Mouse (Mus musculus) urinary bladder, postnatal 14 days (tissue): ENCODE results near the gene Dnaaf2.
"Not testable (repeated sequence)": the region's sequence is repeated elsewhere in the genome, so short reads cannot be mapped to it uniquely, and the experiment has no call there.

Experiments
- DNase-seq: peaks from one replicate; pipeline ENCODE4 v3.0.0; 2021; ENCODE audit warnings: low spot score

Dnaaf2 gene

DNA sequence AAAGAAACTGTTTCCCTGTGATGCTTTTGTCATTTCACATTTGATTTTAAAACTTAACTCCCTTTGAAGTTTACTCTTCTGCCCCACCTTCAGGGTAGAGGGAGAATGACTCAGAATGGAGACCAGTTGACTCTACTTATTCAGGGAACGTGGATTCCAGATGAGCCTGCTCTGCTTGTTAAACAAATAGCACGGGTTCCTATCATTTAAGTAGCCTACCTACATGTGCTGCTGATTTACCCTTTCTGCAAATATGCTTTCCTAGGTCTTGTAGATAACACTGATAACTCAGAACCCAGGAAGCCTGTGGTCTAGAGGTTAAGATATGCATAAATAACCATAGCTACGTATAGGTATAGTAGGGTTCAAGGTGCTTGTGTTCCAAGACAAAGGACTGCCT, 33.3 kb downstream of the Dnaaf2 start:
- peak; percentile 22 for DNase-seq

DNA sequence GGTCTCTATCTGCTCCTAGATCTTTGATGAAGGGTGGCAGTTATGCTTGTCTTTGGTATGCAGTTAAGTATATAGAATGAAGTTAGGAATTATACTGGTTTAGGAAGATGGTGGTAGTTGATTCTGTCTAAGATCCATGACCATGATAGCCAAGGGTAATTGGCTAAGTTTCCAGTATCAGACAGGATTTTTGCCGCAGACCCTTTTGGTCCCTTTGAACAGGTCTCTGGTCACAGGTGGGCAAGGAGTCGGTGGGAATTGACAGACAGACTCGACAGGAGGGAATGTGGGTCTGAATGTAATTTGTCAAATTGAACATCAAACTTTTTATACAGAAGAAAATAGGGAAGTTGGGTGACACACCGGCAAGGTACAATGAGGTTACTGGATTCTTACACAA, 34.6 kb downstream of the Dnaaf2 start:
- not testable (repeated sequence) for DNase-seq

DNA sequence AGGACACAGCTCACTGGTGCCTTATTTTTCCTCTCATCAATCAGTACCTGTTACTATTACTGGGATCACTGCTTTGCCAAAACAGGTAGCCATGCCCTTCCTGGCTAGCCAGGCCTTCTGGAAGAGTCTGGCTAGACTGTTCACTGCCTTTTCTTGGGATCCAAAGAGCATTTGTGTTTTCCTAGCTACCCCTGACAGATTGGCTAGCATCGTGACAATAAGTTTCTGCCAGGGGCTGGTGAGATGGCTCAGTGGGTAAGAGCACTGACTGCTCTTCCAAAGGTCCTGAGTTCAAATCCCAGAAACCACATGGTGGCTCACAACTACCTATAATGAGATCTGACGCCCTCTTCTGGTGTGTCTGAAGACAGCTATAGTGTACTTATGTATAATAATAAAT, 37.6 kb downstream of the Dnaaf2 start:
- not testable (repeated sequence) for DNase-seq

DNA sequence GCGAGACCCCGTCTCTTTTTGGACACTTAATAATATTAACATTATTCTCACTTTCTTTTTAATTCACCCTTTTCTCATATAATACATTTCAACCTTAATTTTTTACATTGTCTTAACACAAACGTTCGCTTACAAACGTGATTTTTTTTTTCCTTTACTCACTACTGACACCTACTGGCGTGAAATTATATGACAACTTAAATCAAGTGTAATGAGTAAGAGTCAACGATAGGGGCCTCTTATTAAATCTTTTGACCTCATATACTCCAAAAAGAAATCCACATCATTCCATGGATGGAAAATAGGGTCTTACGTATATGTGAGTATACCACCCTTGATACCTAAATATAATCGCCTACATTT, 38.7 kb downstream of the Dnaaf2 start:
- no peak for DNase-seq

DNA sequence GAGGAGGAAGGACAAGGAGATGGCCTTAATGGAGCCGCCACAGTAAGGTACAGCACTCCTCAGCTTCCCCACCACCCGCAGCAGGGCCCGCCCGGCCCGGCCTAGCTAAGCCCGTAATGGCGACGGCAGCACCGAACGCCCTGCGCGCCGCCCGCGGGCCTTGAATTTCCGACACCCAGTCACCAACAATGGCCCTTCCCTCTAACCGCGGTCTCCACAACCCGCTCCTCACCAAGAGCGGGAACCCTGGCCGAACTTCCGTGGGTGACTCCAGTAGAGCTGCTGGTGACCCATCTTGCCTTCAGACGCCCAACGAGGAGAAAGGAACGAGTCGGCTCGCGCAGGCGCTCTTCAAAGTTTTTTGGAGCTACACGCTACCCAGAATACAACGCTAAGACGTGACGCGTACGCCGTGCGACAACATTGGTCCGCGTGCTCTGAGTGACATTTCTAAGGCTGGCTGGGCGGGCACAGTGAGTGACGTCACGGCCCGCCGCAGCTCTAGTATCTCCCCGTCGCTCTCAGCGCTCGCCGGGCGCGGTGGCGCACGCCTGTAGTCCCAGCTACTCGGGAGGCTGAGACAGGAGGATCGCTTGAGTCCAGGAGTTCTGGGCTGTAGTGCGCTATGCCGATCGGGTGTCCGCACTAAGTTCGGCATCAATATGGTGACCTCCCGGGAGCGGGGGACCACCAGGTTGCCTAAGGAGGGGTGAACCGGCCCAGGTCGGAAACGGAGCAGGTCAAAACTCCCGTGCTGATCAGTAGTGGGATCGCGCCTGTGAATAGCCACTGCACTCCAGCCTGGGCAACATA, 39.3 kb downstream of the Dnaaf2 start, which contains the start of gene Rps29:
TSS of gene Rps29 (minus strand) at position 422 of the 813 bp plus-strand sequence.
- peak; percentile 96 for DNase-seq

DNA sequence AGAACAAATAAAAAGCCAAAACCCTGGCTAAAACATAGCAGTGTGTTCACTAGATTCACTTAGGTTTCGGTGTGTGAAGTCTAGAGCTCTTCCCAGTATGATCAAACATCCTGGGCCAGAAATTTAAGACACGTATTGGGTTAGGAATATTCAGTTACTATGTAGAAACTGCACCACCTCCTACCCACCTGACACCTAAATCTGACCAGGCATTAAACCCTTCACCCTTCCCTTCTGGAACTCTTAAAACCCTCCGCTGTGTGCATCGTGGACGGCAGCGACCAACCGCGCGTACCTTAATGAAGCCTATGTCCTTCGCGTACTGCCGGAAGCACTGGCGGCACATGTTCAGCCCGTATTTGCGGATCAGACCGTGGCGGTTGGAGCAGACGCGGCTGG, 39.9 kb downstream of the Dnaaf2 start:
- no peak for DNase-seq

DNA sequence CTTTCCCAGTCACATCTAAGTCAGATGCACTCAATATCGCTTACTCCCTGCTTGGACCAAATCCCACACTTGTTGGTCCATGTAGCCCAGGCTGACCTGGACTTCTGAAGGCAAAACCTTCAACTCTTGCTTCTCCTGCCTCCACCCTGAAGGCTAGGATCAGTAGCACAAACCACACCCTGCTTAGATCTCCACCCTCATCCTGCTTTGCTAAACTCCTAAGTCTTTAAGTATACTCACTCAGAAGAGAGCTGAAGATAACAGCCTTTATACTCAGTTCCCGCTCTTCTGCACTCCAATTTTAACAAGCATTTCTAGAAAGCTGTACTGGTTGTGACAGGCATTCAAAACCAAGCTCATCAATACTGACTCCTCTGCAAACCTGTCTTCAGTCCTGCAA, 41.1 kb downstream of the Dnaaf2 start:
- DNase-seq: no peak

DNA sequence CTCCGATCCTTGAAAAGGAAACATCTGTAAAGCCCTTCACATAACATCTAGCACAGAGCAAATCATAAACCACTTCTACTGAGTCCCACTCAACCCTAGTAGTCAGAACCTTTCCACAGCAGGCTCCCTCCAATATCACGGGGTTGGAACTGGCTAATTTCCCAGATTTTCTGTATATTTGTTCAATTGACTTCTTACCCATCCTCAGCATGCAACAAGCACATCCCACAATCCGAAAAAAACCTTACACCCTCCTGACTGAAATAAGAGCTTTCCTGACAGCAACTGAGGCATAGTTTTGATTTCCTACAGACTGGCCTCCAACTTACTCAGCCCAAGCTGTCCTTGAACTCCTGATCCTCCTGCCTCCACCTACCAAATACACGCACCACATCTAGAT, 41.8 kb downstream of the Dnaaf2 start:
- DNase-seq: no peak

DNA sequence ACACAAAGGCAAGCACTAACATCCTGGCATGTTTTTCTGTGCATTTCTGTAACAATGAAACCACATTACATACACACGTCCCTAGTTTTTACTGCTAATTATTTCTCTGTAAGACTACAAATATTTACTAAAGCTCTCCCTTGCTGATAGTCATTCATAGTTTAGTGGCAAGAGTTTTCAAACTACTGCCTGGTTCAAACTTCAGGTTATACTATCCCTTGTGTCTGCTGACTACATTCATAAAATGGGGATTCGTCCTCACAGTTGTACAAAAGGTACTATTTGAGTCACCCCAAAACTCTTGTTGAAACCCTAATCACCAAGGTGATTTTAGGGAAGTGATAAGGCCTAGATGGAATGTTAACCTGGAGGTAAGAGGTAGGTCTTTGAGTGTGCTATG, 42.3 kb downstream of the Dnaaf2 start:
- DNase-seq: no peak

DNA sequence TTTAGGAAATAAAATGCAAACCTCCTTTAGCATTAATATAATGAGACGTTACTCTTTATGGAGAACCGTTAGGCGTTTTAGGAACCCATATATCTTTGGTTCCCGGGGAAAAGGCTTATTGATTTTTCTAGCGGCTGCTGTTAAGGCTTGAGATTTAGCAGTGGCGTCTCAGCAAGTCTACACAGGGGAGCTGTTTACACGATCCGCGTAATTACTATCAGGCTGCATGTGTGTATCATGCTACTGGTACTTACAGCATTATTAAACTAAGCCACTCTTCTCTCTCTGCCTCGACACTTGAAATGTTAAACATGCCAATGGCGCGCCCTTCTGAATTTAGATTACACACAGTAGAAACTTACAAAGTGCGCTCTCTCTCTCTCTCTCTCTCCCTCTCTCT, 48.2 kb downstream of the Dnaaf2 start:
- no peak for DNase-seq

DNA sequence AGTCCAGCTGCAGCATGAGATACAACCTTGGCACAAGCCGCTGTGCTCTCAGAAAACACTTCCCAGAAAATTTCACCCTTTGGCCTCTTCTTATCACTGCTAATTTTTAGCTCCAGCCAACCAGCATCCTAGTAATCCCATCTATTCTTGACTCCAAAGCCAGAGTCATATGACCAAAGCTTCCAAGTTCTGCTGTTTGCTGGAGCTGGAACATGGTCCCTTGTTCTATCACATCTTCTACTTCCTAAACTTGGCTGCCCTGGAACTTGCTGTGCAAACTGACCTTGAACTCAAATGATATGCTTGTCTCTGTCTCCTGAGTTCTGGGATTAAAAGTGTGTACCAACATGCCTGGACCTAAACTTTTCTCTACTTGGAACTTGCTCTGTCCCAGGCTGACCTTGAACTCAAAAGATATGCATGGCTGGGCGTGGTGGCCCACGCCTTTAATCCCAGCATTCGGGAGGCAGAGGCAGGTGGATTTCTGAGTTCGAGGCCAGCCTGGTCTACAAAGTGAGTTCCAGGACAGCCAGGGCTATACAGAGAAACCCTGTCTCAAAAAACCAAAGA, 51.0 kb downstream of the Dnaaf2 start:
- no peak for DNase-seq

DNA sequence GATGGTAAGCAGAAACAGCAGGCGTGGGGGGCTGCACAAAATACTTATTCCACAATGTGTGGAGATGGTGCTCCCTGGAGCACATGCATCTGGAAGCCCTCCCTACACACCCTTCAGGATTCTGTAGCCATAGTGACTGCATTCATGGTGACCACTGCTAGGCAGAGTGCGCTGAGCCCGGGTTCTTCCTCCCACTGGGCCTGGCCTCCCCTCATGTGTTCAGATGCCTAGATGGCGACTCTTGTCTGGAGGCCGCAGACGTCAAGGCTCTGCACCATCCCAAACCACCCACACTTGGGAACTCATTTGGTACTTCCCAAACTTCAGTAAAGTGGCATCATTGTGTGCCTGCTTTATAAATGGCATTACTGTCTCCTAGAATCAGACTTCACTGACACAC, 54.8 kb downstream of the Dnaaf2 start:
- DNase-seq: no peak

DNA sequence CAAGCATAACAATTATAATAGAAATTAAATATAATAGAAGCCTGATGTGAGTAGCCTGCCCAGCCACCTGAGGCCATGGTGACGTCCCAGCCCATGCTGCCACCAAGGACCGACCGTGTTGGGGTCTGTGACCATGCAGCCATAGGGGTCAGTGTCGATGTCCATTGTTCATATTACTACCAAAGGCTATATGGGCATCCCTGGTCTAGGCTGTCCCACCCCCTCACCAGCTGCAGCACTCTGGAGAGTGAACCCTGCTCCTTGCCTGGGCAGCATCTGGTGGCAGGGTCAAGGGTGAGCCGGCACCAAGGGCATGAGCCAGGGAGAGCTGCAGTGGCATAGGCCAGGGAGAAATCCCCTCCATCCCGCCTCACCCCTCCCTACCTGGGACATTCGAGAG, 58.4 kb downstream of the Dnaaf2 start:
- DNase-seq: no peak

DNA sequence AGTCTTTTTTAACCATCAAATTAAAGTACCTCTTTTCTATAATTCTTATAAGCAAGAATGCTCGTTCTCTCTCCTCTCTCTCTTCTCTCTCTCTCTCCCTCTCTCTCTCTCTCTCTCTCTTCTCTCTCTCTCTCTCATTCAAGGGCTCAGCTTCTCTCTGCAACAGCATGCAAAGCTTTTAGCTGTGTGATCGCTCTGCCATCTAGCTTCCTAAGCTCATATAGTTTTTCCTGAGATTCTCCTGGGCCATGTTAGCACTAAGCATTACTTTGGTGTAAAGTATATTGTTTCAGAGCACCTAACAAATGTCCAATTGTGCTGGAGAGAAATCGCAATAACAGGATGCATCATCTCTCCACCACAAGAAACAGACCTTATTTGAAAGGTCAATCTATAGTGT, 59.0 kb downstream of the Dnaaf2 start:
- no peak for DNase-seq
